Mouse (Mus musculus) CH12.LX (cell line): ENCODE results near the gene Magea1. TPM values are rescaled to one million over a fixed set of nuclear protein-coding genes. Genes with fewer than 3 reads are reported as not detected.
A peak's percentile ranks its signal among the peaks of the same experiment; 100 is the strongest.
"Not testable (repeated sequence)": the region's sequence is repeated elsewhere in the genome, so short reads cannot be mapped to it uniquely, and the experiment has no call there.

Experiments used
- DNase-seq: peaks from one replicate; pipeline ENCODE4 v3.0.0-alpha.2; 2013; ENCODE audit errors: extremely low read depth
- H3K27ac ChIP-seq: 2 replicates; pipeline ENCODE4 v1.5.1; 2012; ENCODE audit warnings: low read depth, mild to moderate bottlenecking, control low read depth, moderate library complexity; ENCODE audit not compliant: insufficient read depth
- H3K27me3 ChIP-seq: replicated peaks from 2 replicates; pipeline ENCODE3; 2012; ENCODE audit warnings: inconsistent platforms
- H3K36me3 ChIP-seq, 2 experiments: replicated peaks in 1 of 2; 2 replicates each; pipeline versions ENCODE3 to v1.6.1; 2012; ENCODE audit warnings: inconsistent platforms in 1 of 2, low read length in 1 of 2, mild to moderate bottlenecking in 1 of 2, mixed read lengths in 1 of 2, moderate library complexity in 1 of 2; ENCODE audit not compliant: control insufficient read depth in 1 of 2, insufficient read depth in 1 of 2
- H3K4me1 ChIP-seq, 2 experiments: 2 replicates each; pipeline ENCODE4 v1.6.1; 2012; ENCODE audit warnings: inconsistent platforms in 1 of 2, moderate library complexity in 1 of 2; ENCODE audit not compliant: insufficient read depth in 2 of 2, control insufficient read depth in 1 of 2
- H3K4me2 ChIP-seq: 2 replicates; pipeline ENCODE4 v1.6.1; 2012; ENCODE audit warnings: low read depth, mild to moderate bottlenecking, control low read depth; ENCODE audit not compliant: poor library complexity, insufficient read depth, severe bottlenecking
- H3K4me3 ChIP-seq, 3 experiments: fragments of 150-350 bp in 1 of 3; sonication (generic) in 1 of 3; replicated peaks in 1 of 3; 2 replicates each; pipeline versions ENCODE3 to v1.5.1; 2011 to 2012; ENCODE audit warnings: low read depth in 2 of 3, low read length in 2 of 3, mild to moderate bottlenecking in 2 of 3, moderate library complexity in 2 of 3, control low read depth in 1 of 3, improper control_type of control experiment in 1 of 3, inconsistent platforms in 1 of 3, mixed read lengths in 1 of 3; ENCODE audit not compliant: poor library complexity in 1 of 3
- H3K79me2 ChIP-seq: replicated peaks from 2 replicates; pipeline ENCODE4 v1.6.1; 2012; ENCODE audit warnings: mild to moderate bottlenecking, moderate library complexity; ENCODE audit not compliant: control insufficient read depth, poor library complexity, insufficient read depth, severe bottlenecking; ENCODE audit errors: extremely low read depth
- H3K9ac ChIP-seq: 2 replicates; pipeline ENCODE4 v1.6.1; 2012; ENCODE audit warnings: low read depth, mild to moderate bottlenecking, control low read depth, moderate library complexity; ENCODE audit not compliant: insufficient read depth
- H3K9me3 ChIP-seq: replicated peaks from 2 replicates; pipeline ENCODE3; 2012; ENCODE audit warnings: low read length, inconsistent platforms, mixed read lengths
- CTCF ChIP-seq, 2 experiments: IDR thresholded peaks in 1 of 2; conservative IDR thresholded peaks in 1 of 2; 2 replicates each; pipeline ENCODE4 v1.5.1; 2011 to 2012; ENCODE audit warnings: low read depth in 2 of 2, low read length in 2 of 2, improper control_type of control experiment in 1 of 2, inconsistent platforms in 1 of 2, mild to moderate bottlenecking in 1 of 2, moderate library complexity in 1 of 2
- ELF1 ChIP-seq: IDR thresholded peaks from 2 replicates; pipeline ENCODE4 v1.6.1; 2014; ENCODE audit warnings: low read depth, mild to moderate bottlenecking, inconsistent platforms, low read length, improper control_type of control experiment
- ETS1 ChIP-seq: conservative IDR thresholded peaks from 2 replicates; pipeline ENCODE4 v1.6.1; 2012; ENCODE audit warnings: low read depth, mild to moderate bottlenecking, inconsistent platforms, low read length, improper control_type of control experiment, moderate library complexity
- IRF4 ChIP-seq: IDR thresholded peaks from 2 replicates; pipeline ENCODE4 v1.6.1; 2014; ENCODE audit warnings: low read depth, mild to moderate bottlenecking, inconsistent platforms, low read length, improper control_type of control experiment
- JUN ChIP-seq: IDR thresholded peaks from 2 replicates; pipeline ENCODE4 v1.6.1; 2011; ENCODE audit warnings: low read depth, mild to moderate bottlenecking, low read length, improper control_type of control experiment, moderate library complexity; ENCODE audit not compliant: insufficient read depth
- MXI1 ChIP-seq: IDR thresholded peaks from 2 replicates; pipeline ENCODE4 v1.6.1; 2011; ENCODE audit warnings: mild to moderate bottlenecking, low read depth, low read length, improper control_type of control experiment
- NELFE ChIP-seq: IDR thresholded peaks from 2 replicates; pipeline ENCODE4 v1.6.1; 2011; ENCODE audit warnings: low read depth, low read length, improper control_type of control experiment
- PAX5 ChIP-seq: IDR thresholded peaks from 2 replicates; pipeline ENCODE4 v1.6.1; 2012; ENCODE audit warnings: low read length, inconsistent platforms, mixed read lengths
- POLR2A ChIP-seq: IDR thresholded peaks from 2 replicates; pipeline ENCODE4 v1.6.1; 2011; ENCODE audit warnings: low read depth, mild to moderate bottlenecking, improper control_type of control experiment, low read length
- RAD21 ChIP-seq: IDR thresholded peaks from 2 replicates; pipeline ENCODE4 v1.6.1; 2011; ENCODE audit warnings: low read depth, mild to moderate bottlenecking, low read length, improper control_type of control experiment, moderate library complexity
- SMC3 ChIP-seq: IDR thresholded peaks from 2 replicates; pipeline ENCODE4 v1.6.1; 2011; ENCODE audit warnings: low read depth, low read length, improper control_type of control experiment
- TCF12 ChIP-seq: IDR thresholded peaks from 2 replicates; pipeline ENCODE4 v1.6.1; 2014; ENCODE audit warnings: low read depth, mild to moderate bottlenecking, inconsistent platforms, low read length, improper control_type of control experiment
- ZKSCAN1 ChIP-seq: IDR thresholded peaks from 2 replicates; pipeline ENCODE4 v1.6.1; 2012; ENCODE audit warnings: low read depth, inconsistent platforms, low read length, improper control_type of control experiment, borderline replicate concordance
- ZMIZ1 ChIP-seq: IDR thresholded peaks from 2 replicates; pipeline ENCODE4 v1.6.1; 2012; ENCODE audit warnings: low read depth, mild to moderate bottlenecking, inconsistent platforms, low read length, improper control_type of control experiment
- dilution Hi-C: fragments of 300-500 bp; cut with MboI; formaldehyde crosslinking; loops from 2 replicates; pipeline ENCODE4 v1.14.3; 2020; ENCODE audit warnings: low sequenced_read_pairs; ENCODE audit not compliant: extremely low pct_unique_long_range_greater_than_20kb, extremely low pct_ligation_motif_present
- in situ Hi-C: fragments of 300-500 bp; cut with MboI; formaldehyde crosslinking; loops from 3 replicates; pipeline ENCODE4 v1.14.3; 2019; ENCODE audit warnings: low sequenced_read_pairs, low pct_ligation_motif_present, low pct_unique_long_range_greater_than_20kb, mixed read lengths
- polyA plus RNA-seq: library from polyadenylated mRNA; unstranded; fragments of >175 nt; gene quantifications from 2 replicates; pipeline ENCODE4 v1.2.1, GENCODE M21; 2012; ENCODE audit warnings: low read depth; ENCODE audit not compliant: insufficient read length
- total RNA-seq, 2 experiments: library from RNA; depleted of rRNA; stranded (reverse); fragments of 300-350 nt in 1 of 2; fragments of >200 nt in 1 of 2; gene quantifications; 2 replicates each; pipeline ENCODE4 v1.2.3; 2012 to 2014

Magea1 gene
- total RNA-seq (2012; rRNA removed) = not detected in 2 replicates
- total RNA-seq (2014; rRNA removed) = not detected in 2 replicates
- not detected in 2 replicates for polyA plus RNA-seq

- H3K36me3 ChIP-seq, H3K4me2 ChIP-seq, H3K27me3 ChIP-seq, H3K9me3 ChIP-seq, H3K9ac ChIP-seq, H3K27ac ChIP-seq, DNase-seq, H3K4me3 ChIP-seq, H3K4me1 ChIP-seq, dilution Hi-C loops, H3K79me2 ChIP-seq, in situ Hi-C loops: not testable (repeated sequence)
These were observed at the start of gene Magea1 for GRCm38 (mm10) chrX:155089693-155090092. TSS of gene Magea1 (minus strand) at chrX:155089793.

GRCm38 (mm10) chrX:155128312-155128711 lies 38.7 kb upstream of the Magea1 start, which contains the start of gene Cldn34b2:
TSS of gene Cldn34b2 (minus strand) at chrX:155128412.
- H3K36me3 ChIP-seq, H3K4me1 ChIP-seq, H3K9me3 ChIP-seq, H3K27ac ChIP-seq, DNase-seq, H3K27me3 ChIP-seq, H3K79me2 ChIP-seq, H3K9ac ChIP-seq, H3K4me2 ChIP-seq, dilution Hi-C loops, H3K4me3 ChIP-seq: not testable (repeated sequence)
- in situ Hi-C loops = loop anchor here (25.0 kb wide), 1 partner anchor 184 kb away; no protein-coding TSS in a partner anchor

- H3K9me3 ChIP-seq = no peaks in the 10 kb centered on the region
- H3K79me2 ChIP-seq = no peaks in the 10 kb centered on the region
- no peaks in the 10 kb centered on the region for H3K27me3 ChIP-seq
- in situ Hi-C loops = no loop called here
- TF ChIP-seq PAX5 (no peak), MXI1 (no peak), ETS1 (no peak), ELF1 (no peak), ZMIZ1 (no peak), IRF4 (no peak), SMC3 (peak; percentile 45), TCF12 (no peak), POLR2A (no peak), JUN (no peak), RAD21 (peak; percentile 45), NELFE (no peak), ZKSCAN1 (no peak), CTCF (conservative IDR thresholded peaks at IDR 0.05 in 1 of 2, IDR thresholded peaks at IDR 0.05 in 1 of 2; ENCODE audit: low read depth in 2 of 2, low read length in 2 of 2) (peak in 1 of 2 experiments; percentile 51; a peak in 2 of 4 replicates)
- TF ChIP-seq, all 38 proteins: peak for 3
- no peak overlapping the region for H3K4me3 ChIP-seq
- DNase-seq = peak; percentile 2
- dilution Hi-C loops = no loop called here
- H3K27ac ChIP-seq = no peak overlapping the region
- H3K4me2 ChIP-seq = no peak overlapping the region
- no peaks in the 10 kb centered on the region for H3K4me1 ChIP-seq
- no peak overlapping the region for H3K9ac ChIP-seq
- H3K36me3 ChIP-seq = no peaks in the 10 kb centered on the region
These were observed 8.4 kb upstream of the Magea1 start for GRCm38 (mm10) chrX:155098024-155098423.

- H3K4me1 ChIP-seq, H3K9me3 ChIP-seq, in situ Hi-C loops, H3K79me2 ChIP-seq, H3K9ac ChIP-seq, H3K27ac ChIP-seq, dilution Hi-C loops, H3K4me2 ChIP-seq, H3K27me3 ChIP-seq, DNase-seq, H3K4me3 ChIP-seq, H3K36me3 ChIP-seq: not testable (repeated sequence)
These were observed 4.0 kb upstream of the Magea1 start, which contains the start of gene Magea2 for GRCm38 (mm10) chrX:155093566-155093965. TSS of gene Magea2 (minus strand) at chrX:155093666.

- H3K9ac ChIP-seq, H3K4me1 ChIP-seq, in situ Hi-C loops, H3K79me2 ChIP-seq, H3K27me3 ChIP-seq, H3K4me3 ChIP-seq, H3K9me3 ChIP-seq, DNase-seq, H3K27ac ChIP-seq, H3K4me2 ChIP-seq, dilution Hi-C loops, H3K36me3 ChIP-seq: not testable (repeated sequence)
These were observed 26.5 kb downstream of the Magea1 start, which contains the start of gene Magea5 for GRCm38 (mm10) chrX:155063045-155063444. TSS of gene Magea5 (minus strand) at chrX:155063145.
